Mouse (Mus musculus) MEL (cell line): ENCODE results near the gene Otop3.

ENCODE experiments used
- CTCF ChIP-seq, 3 experiments: IDR thresholded peaks in 2 of 3; conservative IDR thresholded peaks in 1 of 3; 2 replicates each; pipeline ENCODE4 v1.5.1; 2011 to 2012; ENCODE audit warnings: low read length in 3 of 3, low read depth in 2 of 3, mild to moderate bottlenecking in 2 of 3, improper control_type of control experiment in 1 of 3, inconsistent platforms in 1 of 3, mixed read lengths in 1 of 3, moderate library complexity in 1 of 3; ENCODE audit not compliant: control insufficient read depth in 1 of 3, insufficient read depth in 1 of 3, poor library complexity in 1 of 3, severe bottlenecking in 1 of 3
- GABPA ChIP-seq: IDR thresholded peaks from 2 replicates; pipeline ENCODE4 v1.6.1; 2012; ENCODE audit warnings: low read depth, mild to moderate bottlenecking, inconsistent platforms, low read length, improper control_type of control experiment, moderate library complexity
- POLR2A ChIP-seq, 2 experiments: IDR thresholded peaks; 2 replicates each; pipeline ENCODE4 v1.6.1; 2011 to 2012; ENCODE audit warnings: low read length in 2 of 2, mild to moderate bottlenecking in 2 of 2, control low read depth in 1 of 2, improper control_type of control experiment in 1 of 2, low read depth in 1 of 2, moderate library complexity in 1 of 2; ENCODE audit not compliant: control insufficient read depth in 1 of 2, insufficient read depth in 1 of 2, poor library complexity in 1 of 2

DNA sequence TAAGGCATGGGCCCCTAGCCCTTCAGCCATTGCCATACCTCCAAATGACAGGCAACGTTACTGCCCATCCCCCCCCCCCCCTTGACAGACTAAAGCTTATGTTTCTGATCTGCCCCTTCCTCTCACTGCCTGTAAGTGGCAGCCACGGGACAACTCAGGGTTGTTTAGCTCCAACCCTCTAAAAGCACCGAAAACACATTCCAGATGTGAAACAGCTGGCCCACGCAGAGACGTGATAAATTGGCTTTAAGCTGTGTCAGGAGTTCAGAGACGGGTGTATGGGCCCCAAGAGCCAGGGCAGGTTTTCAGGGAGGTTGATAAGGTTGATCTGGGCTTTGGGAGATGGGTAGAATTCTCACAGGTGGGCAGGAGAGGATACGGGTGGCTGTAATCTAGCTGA is 11.0 kb downstream of the Otop3 start:
- TF ChIP-seq POLR2A (IDR thresholded peaks at IDR 0.05; ENCODE audit: control insufficient read depth in 1 of 2, insufficient read depth in 1 of 2, low read depth in 1 of 2, low read length in 2 of 2, poor library complexity in 1 of 2) (no peak), CTCF (IDR thresholded peaks at IDR 0.05 in 2 of 3, conservative IDR thresholded peaks at IDR 0.05 in 1 of 3; ENCODE audit: control insufficient read depth in 1 of 3, insufficient read depth in 1 of 3, low read depth in 2 of 3, low read length in 3 of 3, poor library complexity in 1 of 3, severe bottlenecking in 1 of 3) (no peak), GABPA (no peak)
